Mouse (Mus musculus) stomach, embryonic 15.5 days (tissue): ENCODE measurements around the gene Fbxo4. TPM values are rescaled to one million over a fixed set of nuclear protein-coding genes. Genes with fewer than 3 reads are reported as not detected.
A peak's percentile ranks its signal among the peaks of the same experiment; 100 is the strongest.

Experiments used
- ATAC-seq: fragments of 200-750 bp; cut with Nextera tagmentation; 2 replicates; pipeline ENCODE4 v1.8.0; 2017; ENCODE audit warnings: low read depth, moderate number of reproducible peaks, moderate TSS enrichment; ENCODE audit not compliant: insufficient read depth, low FRiP score
- H3K27ac ChIP-seq: fragments of 300-500 bp; sonication (generic); 2 replicates; pipeline ENCODE4 v1.5.1; 2015; ENCODE audit warnings: mild to moderate bottlenecking, inconsistent platforms
- H3K27me3 ChIP-seq: fragments of 300-500 bp; sonication (generic); replicated peaks from 2 replicates; pipeline ENCODE4 v1.6.1; 2015; ENCODE audit warnings: inconsistent platforms
- H3K36me3 ChIP-seq: fragments of 300-500 bp; sonication (generic); 2 replicates; pipeline ENCODE4 v1.6.1; 2015; ENCODE audit warnings: inconsistent platforms
- H3K4me1 ChIP-seq: fragments of 300-500 bp; sonication (generic); 2 replicates; pipeline ENCODE4 v1.6.1; 2015; ENCODE audit warnings: inconsistent platforms
- H3K4me2 ChIP-seq: fragments of 300-500 bp; sonication (generic); 2 replicates; pipeline ENCODE4 v1.6.1; 2015; ENCODE audit warnings: mild to moderate bottlenecking, inconsistent platforms
- H3K4me3 ChIP-seq: fragments of 300-500 bp; sonication (generic); replicated peaks from 2 replicates; pipeline ENCODE4 v1.5.1; 2015; ENCODE audit warnings: inconsistent platforms
- H3K9ac ChIP-seq: fragments of 300-500 bp; sonication (generic); 2 replicates; pipeline ENCODE4 v1.6.1; 2015; ENCODE audit warnings: inconsistent platforms
- H3K9me3 ChIP-seq: fragments of 300-500 bp; sonication (generic); 2 replicates; pipeline ENCODE4 v1.6.1; 2016; ENCODE audit warnings: inconsistent platforms
- WGBS: fragments of 180-500 bp; shearing (Covaris S2); methylation state at CpG from one replicate; pipeline ENCODE4 v1.1.7; 2015; 5-methylcytosine and 5-hydroxymethylcytosine counted together
- polyA plus RNA-seq: library from polyadenylated mRNA; unstranded; fragments of >200 nt; fragmentation: Nextera tagmentation; extraction: Ambion mirVana; gene quantifications from 2 replicates; pipeline ENCODE4 v1.2.1, GENCODE M21; 2015

Fbxo4 gene
- polyA plus RNA-seq, 1 experiment from 2014 or later, result 16.3 TPM

GRCm38 (mm10) chr15:4000536-4000935 lies 21.2 kb upstream of the Fbxo4 start:
- H3K27ac ChIP-seq, result no peak overlapping the region
- H3K9ac ChIP-seq, result no peak overlapping the region
- no peak overlapping the region for H3K4me2 ChIP-seq
- no peaks in the 10 kb centered on the region for H3K9me3 ChIP-seq
- 86% methylated on average over 2 of the region's 2 CpGs for WGBS
- no peak overlapping the region for H3K4me3 ChIP-seq
- no peak for ATAC-seq
- no peaks in the 10 kb centered on the region for H3K27me3 ChIP-seq
- no peaks in the 10 kb centered on the region for H3K4me1 ChIP-seq
- H3K36me3 ChIP-seq, result no peaks in the 10 kb centered on the region

DNA sequence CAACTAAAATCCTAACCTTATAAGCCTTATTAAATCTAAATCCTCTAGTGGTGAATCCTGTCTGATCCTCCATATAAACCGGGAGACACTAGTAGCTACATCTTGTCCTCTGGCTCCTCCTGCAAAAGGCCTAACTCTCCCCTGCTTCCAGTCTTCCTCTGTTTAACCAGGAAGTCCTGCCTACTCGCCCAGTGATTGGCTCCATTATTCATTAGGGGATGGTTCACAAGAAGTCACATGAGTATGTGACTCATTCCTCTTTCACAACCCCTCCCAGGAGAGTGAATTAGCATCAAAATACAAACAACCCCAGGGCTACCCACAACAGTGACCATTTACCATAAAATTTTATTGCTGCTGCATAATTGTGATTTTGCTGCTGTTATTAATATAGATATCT lies 19.8 kb upstream of the Fbxo4 start:
- H3K4me1 ChIP-seq, result no peaks in the 10 kb centered on the region
- 62% methylated on average over 2 of the region's 2 CpGs for WGBS
- no peaks in the 10 kb centered on the region for H3K9me3 ChIP-seq
- H3K27ac ChIP-seq, result no peak overlapping the region
- no peak overlapping the region for H3K9ac ChIP-seq
- ATAC-seq, result no peak
- H3K4me2 ChIP-seq, result no peak overlapping the region
- H3K4me3 ChIP-seq, result no peak overlapping the region
- no peaks in the 10 kb centered on the region for H3K27me3 ChIP-seq
- no peaks in the 10 kb centered on the region for H3K36me3 ChIP-seq

DNA sequence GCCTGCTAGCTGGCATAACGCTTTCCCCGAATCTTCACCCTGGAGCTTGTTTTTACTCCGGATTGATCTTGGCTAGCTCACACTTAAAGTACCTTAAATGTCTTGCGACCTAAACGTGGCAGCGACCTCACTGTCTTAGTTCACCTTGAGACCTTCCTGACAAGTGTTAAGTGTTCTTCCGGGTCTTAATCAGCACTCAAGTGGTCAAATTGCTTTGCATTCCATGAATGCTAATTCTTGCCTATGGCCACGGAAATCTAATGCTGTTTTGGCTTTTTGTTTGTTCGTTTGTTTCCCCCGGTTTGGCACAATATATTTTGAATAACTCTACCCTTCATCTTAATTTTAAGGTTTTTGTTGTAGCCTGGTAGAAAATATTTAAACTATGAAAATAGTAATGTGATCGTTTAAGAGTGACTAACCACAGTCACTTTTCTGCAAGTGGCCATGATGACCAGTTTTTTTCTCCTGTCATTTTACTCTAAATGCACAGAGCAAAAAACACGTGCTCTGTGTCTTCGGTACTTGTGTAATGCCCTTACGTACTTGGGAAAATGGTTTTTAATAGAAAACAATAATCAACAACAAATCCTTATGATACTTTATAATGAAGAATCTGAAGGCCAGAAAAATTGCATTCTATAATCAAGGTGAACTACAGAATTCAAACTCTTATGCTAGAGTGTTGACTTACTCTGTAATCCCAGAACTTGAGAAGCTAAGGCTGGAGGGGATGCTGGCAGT lies 17.1 kb upstream of the Fbxo4 start:
- H3K4me1 ChIP-seq, result 0 out of 2 replicates have a peak, but pooled peaks cover 2% of the 10 kb centered on the region
- peak overlapping the region; percentile 91 for H3K4me3 ChIP-seq
- H3K9me3 ChIP-seq, result no peaks in the 10 kb centered on the region
- H3K4me2 ChIP-seq, result peak overlapping the region; percentile 56
- WGBS, result 21% methylated on average over 14 of the region's 14 CpGs
- peaks cover 1% of the 10 kb centered on the region; the same call in 1 of the 2 replicates for H3K36me3 ChIP-seq
- peak overlapping the region; percentile 83 for H3K27ac ChIP-seq
- no peak for ATAC-seq
- H3K9ac ChIP-seq, result peak overlapping the region; percentile 9; the same call in 1 of the 2 replicates
- no peaks in the 10 kb centered on the region for H3K27me3 ChIP-seq

- peak within 1 kb of the TSS; percentile 95 for H3K27ac ChIP-seq
- H3K36me3 ChIP-seq, result peaks cover 7% of the 10 kb centered on the region; the same call in 1 of the 2 replicates
- 0 out of 2 replicates have a peak, but pooled peaks cover 2% of the 10 kb centered on the region for H3K4me1 ChIP-seq
- ATAC-seq, result peak; percentile 99
- H3K4me2 ChIP-seq, result peak within 1 kb of the TSS; percentile 56
- under 1% methylated on average over 61 of the region's 61 CpGs for WGBS
- H3K9me3 ChIP-seq, result no peaks in the 10 kb centered on the region
- H3K9ac ChIP-seq, result peak within 1 kb of the TSS; percentile 81
- H3K4me3 ChIP-seq, result peak within 1 kb of the TSS; percentile 91
- no peaks in the 10 kb centered on the region for H3K27me3 ChIP-seq
Observed at GRCm38 (mm10) chr15:3995448-3996266, 16.3 kb upstream of the Fbxo4 start, which contains the start of gene AW549877. TSS of gene AW549877 (minus strand) at chr15:3995744.

GRCm38 (mm10) chr15:3994852-3995447 lies 15.6 kb upstream of the Fbxo4 start:
- Histone ChIP-seq H3K4me2 (peak overlapping the region; percentile 49), H3K4me1 (0 out of 2 replicates have a peak, but pooled peaks cover 2% of the 10 kb centered on the region), H3K36me3 (peaks cover 12% of the 10 kb centered on the region), H3K27me3 (no peaks in the 10 kb centered on the region), H3K9me3 (no peaks in the 10 kb centered on the region), H3K4me3 (peak overlapping the region; percentile 91), H3K9ac (peak overlapping the region; percentile 81), H3K27ac (peak overlapping the region; percentile 95)
- WGBS, result 22% methylated on average over 14 of the region's 14 CpGs
- ATAC-seq, result no peak

DNA sequence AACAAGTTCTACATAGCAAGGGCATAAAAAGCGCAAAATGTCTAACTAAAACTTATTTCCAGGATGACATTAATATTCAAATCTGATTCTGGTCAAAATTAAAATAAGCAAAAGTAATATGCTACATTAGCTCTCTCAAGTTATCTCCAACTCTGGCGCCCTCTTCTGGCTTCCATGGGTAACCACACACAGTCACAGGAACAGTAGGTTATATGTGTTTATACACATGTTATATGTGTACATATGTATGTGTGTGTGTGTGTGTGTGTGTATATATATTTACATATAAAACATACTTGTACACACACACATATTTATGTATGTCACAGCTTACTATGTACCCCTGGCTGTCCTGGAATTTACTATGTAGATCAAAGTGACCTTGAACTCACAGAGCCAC lies 8.6 kb upstream of the Fbxo4 start:
- Histone ChIP-seq H3K4me1 (no peaks in the 10 kb centered on the region), H3K36me3 (peaks cover 35% of the 10 kb centered on the region), H3K4me2 (no peak overlapping the region), H3K9me3 (no peaks in the 10 kb centered on the region), H3K9ac (no peak overlapping the region), H3K27ac (no peak overlapping the region), H3K27me3 (no peaks in the 10 kb centered on the region), H3K4me3 (no peak overlapping the region)
- no peak for ATAC-seq
- WGBS, result 65% methylated on average over 2 of the region's 2 CpGs

- Histone ChIP-seq H3K27ac (no peak overlapping the region), H3K4me2 (no peak overlapping the region), H3K36me3 (peaks cover 27% of the 10 kb centered on the region), H3K4me1 (0 out of 2 replicates have a peak, but pooled peaks cover 2% of the 10 kb centered on the region), H3K9me3 (no peaks in the 10 kb centered on the region), H3K27me3 (no peaks in the 10 kb centered on the region), H3K9ac (no peak overlapping the region), H3K4me3 (no peak overlapping the region)
- 81% methylated on average over 2 of the region's 2 CpGs for WGBS
- no peak for ATAC-seq
Observed at GRCm38 (mm10) chr15:3984876-3985275, 5.5 kb upstream of the Fbxo4 start.

- 84% methylated on average over 5 of the region's 5 CpGs for WGBS
- Histone ChIP-seq H3K36me3 (peaks cover 24% of the 10 kb centered on the region), H3K27ac (no peak overlapping the region), H3K9me3 (no peaks in the 10 kb centered on the region), H3K4me2 (no peak overlapping the region), H3K4me1 (peaks cover 6% of the 10 kb centered on the region; the same call in 1 of the 2 replicates), H3K4me3 (no peak overlapping the region), H3K27me3 (no peaks in the 10 kb centered on the region), H3K9ac (no peak overlapping the region)
- ATAC-seq, result no peak
Observed at GRCm38 (mm10) chr15:3982732-3983131, 3.4 kb upstream of the Fbxo4 start.

- Histone ChIP-seq H3K36me3 (peaks cover 7% of the 10 kb centered on the region; the same call in 1 of the 2 replicates), H3K27me3 (no peaks in the 10 kb centered on the region), H3K4me1 (peaks cover 6% of the 10 kb centered on the region; the same call in 1 of the 2 replicates), H3K9ac (no peak overlapping the region; the same call in 1 of the 2 replicates), H3K27ac (peak overlapping the region; percentile 98), H3K9me3 (no peaks in the 10 kb centered on the region), H3K4me3 (peak overlapping the region; percentile 72), H3K4me2 (peak overlapping the region; percentile 71)
- no peak for ATAC-seq
- WGBS, result 70% methylated on average over 3 of the region's 3 CpGs
Observed at GRCm38 (mm10) chr15:3979871-3980270, 498 bp upstream of the Fbxo4 start.

- H3K4me3 ChIP-seq, result no peak overlapping the region
- WGBS, result 88% methylated on average over 2 of the region's 2 CpGs
- peaks cover 6% of the 10 kb centered on the region; the same call in 1 of the 2 replicates for H3K4me1 ChIP-seq
- no peaks in the 10 kb centered on the region for H3K9me3 ChIP-seq
- H3K27ac ChIP-seq, result no peak overlapping the region
- H3K36me3 ChIP-seq, result peaks cover 5% of the 10 kb centered on the region; the same call in 1 of the 2 replicates
- peak overlapping the region; percentile 71; the same call in 1 of the 2 replicates for H3K4me2 ChIP-seq
- H3K27me3 ChIP-seq, result no peaks in the 10 kb centered on the region
- no peak for ATAC-seq
- no peak overlapping the region for H3K9ac ChIP-seq
Observed at GRCm38 (mm10) chr15:3978279-3978678, 1.1 kb downstream of the Fbxo4 start.

DNA sequence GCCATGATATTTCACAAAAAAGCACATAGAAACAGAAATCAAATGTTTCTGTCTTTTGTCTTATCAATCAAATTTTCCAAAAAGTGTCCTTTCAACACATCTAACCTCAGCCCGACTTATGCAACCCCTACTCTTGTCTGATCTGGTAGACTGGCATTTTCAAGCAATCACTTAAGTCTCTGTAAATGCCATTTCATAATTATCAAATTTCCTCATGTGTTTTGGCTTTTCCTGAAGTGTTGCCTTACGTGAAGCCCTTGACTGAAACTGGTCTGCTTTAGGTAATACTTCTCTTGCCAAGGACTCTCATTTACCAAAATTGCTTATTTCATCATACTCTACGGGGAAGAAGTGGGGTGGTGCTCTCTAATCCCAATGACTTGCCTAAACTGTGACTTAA lies 6.1 kb downstream of the Fbxo4 start:
- Histone ChIP-seq H3K9ac (no peak overlapping the region), H3K36me3 (peaks cover 4% of the 10 kb centered on the region; the same call in 1 of the 2 replicates), H3K4me1 (no peaks in the 10 kb centered on the region), H3K4me3 (no peak overlapping the region), H3K4me2 (no peak overlapping the region), H3K9me3 (no peaks in the 10 kb centered on the region), H3K27ac (no peak overlapping the region), H3K27me3 (no peaks in the 10 kb centered on the region)
- WGBS, result 86% methylated on average over 3 of the region's 3 CpGs
- no peak for ATAC-seq
